Mouse (Mus musculus) layer of hippocampus, adult 9-10 months (tissue): ENCODE measurements around the gene Mlip.
"Not testable (repeated sequence)": the region's sequence is repeated elsewhere in the genome, so short reads cannot be mapped to it uniquely, and the experiment has no call there.

Experiments
- DNase-seq: peaks from one replicate; pipeline ENCODE4 v3.0.0; 2022; ENCODE audit warnings: low spot score

Mlip gene

GRCm38 (mm10) chr9:77179486-77179885 lies 173.3 kb downstream of the Mlip start:
- no peak for DNase-seq

- no peak for DNase-seq
These were observed 176.9 kb downstream of the Mlip start for GRCm38 (mm10) chr9:77175870-77176269.

- no peak for DNase-seq
These were observed 180.7 kb downstream of the Mlip start for GRCm38 (mm10) chr9:77172044-77172443.

DNA sequence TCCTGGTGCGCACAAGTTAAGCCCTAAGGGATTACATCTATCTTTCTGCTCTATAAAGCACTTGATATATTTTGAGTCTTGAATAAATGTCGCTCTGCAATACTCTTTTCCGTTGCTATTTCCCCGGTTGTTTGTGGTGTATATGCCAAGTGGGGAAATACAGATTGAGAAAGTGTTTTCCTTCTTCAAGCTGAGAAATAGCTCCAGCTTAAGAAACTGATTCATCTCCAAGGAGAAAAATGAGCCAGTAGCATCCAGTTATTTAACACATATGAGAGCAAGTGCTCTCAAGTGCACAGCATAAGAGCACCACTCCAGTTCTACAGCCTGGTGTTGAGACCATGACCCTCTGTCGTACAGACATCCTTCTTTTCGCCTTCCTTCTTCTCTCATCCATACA lies 186.9 kb downstream of the Mlip start:
- no peak for DNase-seq

DNA sequence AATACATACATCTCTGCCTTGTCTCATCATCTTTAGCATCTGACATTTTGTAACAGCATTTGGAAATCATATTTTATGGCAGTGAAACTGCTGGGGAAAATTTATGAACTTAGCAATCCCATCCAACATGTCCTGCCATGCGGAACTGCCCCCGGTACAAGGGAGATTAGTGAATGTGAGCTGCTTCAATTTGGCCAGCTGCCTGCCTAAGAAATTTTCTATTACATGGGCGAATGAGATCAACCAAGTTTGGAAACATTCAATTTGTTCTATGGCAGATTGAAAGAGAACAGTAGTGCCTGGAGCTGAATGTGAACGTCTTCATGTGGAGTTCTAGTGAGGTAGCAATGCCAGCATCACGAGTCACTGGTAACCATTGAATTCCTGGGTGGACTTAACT lies 191.0 kb downstream of the Mlip start:
- no peak for DNase-seq

DNA sequence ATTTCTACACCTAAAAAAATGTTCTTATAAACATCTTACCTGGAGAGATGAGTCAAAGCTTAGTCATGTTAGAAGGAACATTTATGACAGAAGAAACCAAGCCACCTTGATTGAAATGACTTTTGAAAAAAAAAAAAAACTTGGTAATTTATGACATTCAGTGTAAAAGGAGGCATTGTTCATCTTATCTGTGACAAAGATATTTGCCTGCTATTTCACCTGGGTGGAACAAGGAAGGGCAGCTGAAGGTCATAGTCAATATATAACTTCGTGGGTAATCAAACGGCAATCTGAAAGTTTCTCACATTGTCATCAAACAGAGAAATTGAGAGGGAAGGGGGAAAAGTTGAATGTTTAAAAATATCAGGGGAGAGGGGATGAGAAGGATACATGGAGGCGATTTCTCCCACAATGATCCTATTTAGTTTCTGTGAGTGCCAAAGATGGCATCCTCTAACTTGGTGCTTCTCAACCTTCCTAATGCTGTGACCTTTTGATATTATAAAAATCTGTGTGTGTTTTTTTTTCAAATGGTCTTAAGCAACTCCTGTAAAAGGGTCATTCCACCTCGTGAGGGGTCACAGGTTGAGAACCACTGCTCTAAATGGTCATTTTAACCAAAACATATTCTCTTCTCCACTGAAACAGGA lies 192.4 kb downstream of the Mlip start:
- no peak for DNase-seq

- no peak for DNase-seq
These were observed 204.1 kb downstream of the Mlip start for GRCm38 (mm10) chr9:77148518-77149257.

DNA sequence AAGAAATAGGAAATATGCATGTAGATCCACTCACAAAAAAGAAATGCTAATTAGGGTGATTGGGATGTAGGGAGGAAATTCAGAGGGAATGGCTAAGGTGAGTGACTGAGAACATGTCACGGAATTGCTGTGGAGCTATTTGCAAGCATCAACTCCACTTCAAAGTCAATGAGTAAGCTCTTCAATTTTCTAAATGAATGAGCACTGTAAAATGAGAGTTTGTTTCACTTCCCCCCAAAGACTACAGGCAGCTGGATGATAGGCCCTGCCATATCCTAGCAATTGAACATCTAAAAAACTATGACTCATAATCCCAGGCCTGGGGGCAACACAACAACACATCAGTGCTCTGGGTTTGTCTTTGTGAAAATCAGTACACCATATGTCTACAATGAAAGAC lies 233.0 kb downstream of the Mlip start:
- DNase-seq, result no peak

DNA sequence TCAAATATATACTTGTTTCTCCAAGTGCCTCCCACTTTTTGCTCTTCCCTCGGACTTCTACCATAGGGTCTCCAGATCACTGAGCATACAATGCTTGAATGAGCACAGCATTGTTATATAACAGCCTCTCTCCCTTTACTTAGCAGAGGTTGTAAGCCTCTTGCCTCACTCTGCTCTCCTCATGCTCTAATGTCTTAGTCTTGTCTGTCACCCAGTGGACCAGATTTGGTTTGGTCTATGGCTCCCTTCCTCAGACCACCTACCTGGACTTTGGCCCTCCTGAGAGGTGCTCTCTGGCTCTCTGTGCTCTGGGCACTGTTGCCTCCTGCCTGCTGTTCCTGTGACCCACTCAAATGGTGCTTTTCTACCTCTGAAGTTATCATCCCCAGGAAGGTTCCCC lies 255.9 kb downstream of the Mlip start:
- DNase-seq, result no peak

DNA sequence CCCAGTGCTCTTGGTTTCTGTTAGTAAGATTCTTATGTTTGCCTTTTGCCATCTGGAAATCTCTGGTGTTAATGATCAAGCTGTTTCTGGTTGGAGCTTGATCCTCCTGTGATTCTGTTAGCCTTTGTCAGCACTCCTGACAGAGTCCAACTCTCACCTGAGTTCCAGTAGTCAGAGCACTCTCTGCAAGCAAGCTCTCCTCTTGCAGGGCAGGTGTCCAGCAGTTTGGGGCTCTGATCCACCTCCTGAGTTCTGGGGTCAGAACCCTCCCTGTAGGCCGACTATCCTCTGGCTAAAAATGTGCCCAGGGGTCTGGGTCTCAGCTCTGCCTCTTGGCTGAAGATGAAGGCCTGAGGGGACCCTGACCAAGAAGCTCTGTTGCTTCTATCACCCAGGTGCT lies 269.5 kb downstream of the Mlip start:
- DNase-seq, result not testable (repeated sequence)

DNA sequence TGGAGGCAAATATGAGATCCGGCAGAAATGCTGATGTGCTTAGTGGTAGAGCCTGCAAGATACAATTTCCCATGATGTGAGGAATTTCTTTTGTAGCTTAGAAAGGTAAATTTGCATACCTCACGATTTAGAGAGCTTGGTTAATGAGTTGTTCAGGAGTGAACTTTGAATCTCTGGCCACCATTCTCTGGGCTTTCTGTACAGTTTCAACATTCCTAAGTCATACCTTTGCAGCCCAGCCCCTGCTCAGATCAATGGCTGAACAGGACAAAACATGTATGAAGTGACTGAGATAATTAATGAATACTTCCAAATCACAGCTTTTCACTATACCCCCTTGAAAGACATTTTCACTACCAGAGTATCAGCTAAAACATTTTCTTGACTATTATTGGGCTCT lies 281.1 kb downstream of the Mlip start:
- no peak for DNase-seq

DNA sequence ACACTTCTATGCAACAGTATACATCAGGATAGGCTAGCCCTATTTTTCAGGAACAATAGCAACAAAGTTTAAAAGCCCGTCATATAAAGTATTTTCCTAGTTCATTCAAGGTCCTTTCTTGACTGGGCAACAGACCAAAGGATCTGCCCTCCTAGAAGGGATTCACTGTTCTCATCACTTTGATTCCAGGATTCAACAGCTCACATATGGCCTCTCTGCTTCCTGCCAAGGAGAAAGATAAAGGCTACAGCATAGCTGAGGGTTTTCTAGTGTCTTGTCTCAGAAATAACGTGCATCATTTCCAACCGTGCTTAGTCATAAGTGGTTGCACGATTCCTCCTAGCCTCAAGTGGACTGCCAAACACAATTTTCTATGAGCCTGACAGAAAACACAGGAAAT lies 296.2 kb downstream of the Mlip start:
- DNase-seq, result no peak

DNA sequence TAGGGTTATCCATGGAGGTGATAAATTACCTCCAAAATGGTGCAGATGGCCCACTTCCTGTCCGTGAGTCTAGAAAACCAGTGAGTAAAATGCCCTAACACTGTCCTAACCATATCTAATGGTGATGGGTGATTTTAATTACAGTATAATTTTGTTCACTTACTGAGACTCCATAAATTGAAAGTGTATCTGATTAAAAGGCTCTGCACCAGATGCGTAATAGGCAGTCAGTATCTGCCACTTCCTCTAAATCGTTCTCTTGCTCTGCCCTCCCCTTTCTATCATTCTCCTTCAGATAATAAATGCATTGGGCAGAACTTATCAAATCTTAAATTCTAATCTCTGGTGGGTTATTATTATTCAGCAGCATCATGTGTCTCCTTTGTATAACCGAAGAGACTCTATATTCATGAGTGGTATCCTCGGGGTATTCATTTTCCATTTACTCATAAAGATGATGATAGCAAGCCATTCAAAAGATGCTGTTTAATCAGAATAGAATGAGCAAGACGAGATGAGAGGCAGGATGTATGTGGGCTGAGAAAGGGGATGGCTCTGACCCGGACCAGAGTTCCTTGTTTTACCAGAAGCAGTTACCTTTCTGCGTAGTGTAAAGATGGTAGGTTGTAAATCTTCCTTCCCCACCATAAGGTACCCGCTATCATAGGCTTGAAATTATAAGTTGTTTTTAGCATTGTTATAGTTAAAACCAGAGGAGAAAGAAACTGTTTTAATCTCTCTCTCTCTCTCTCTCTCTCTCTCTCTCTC lies 298.2 kb downstream of the Mlip start:
- no peak for DNase-seq
